Mouse (Mus musculus) midbrain, postnatal 0 days (tissue): Measurements from ENCODE around the gene Nmrk2. TPM values are rescaled to one million over a fixed set of nuclear protein-coding genes. Genes with fewer than 3 reads are reported as not detected.
A peak's percentile ranks its signal among the peaks of the same experiment; 100 is the strongest.

Experiments
- ATAC-seq: fragments of 200-750 bp; cut with Nextera tagmentation; 2 replicates; pipeline ENCODE4 v1.8.0; 2017; ENCODE audit warnings: moderate number of reproducible peaks, mild to moderate bottlenecking, moderate TSS enrichment, moderate library complexity; ENCODE audit not compliant: low FRiP score
- DNase-seq: peaks from one replicate; pipeline ENCODE4 v3.0.0-alpha.2; 2015; ENCODE audit warnings: low spot score
- H3K27ac ChIP-seq: fragments of 300-500 bp; sonication (generic); 2 replicates; pipeline ENCODE4 v1.5.1; 2014; ENCODE audit warnings: low read depth, mild to moderate bottlenecking, low read length, mixed read lengths
- H3K27me3 ChIP-seq: fragments of 300-500 bp; sonication (generic); 2 replicates; pipeline ENCODE4 v1.6.1; 2014; ENCODE audit warnings: low read length, control low read depth, mixed read lengths; ENCODE audit not compliant: insufficient read depth
- H3K36me3 ChIP-seq: fragments of 300-500 bp; sonication (generic); 2 replicates; pipeline ENCODE4 v1.6.1; 2014; ENCODE audit warnings: low read length, control low read depth, mixed read lengths; ENCODE audit not compliant: insufficient read depth
- H3K4me1 ChIP-seq: fragments of 300-500 bp; sonication (generic); 2 replicates; pipeline ENCODE4 v1.6.1; 2014; ENCODE audit warnings: mild to moderate bottlenecking, control low read depth, antibody characterized with exemption, low read length, mixed read lengths; ENCODE audit not compliant: insufficient read depth
- H3K4me2 ChIP-seq: fragments of 300-500 bp; sonication (generic); 2 replicates; pipeline ENCODE4 v1.6.1; 2014; ENCODE audit warnings: low read depth, mild to moderate bottlenecking, low read length, mixed read lengths; ENCODE audit not compliant: poor library complexity, severe bottlenecking
- H3K4me3 ChIP-seq: fragments of 300-500 bp; sonication (generic); 2 replicates; pipeline ENCODE4 v1.5.1; 2014; ENCODE audit warnings: low read depth, mild to moderate bottlenecking, low read length, moderate library complexity
- H3K9ac ChIP-seq: fragments of 300-500 bp; sonication (generic); replicated peaks from 2 replicates; pipeline ENCODE4 v1.6.1; 2014; ENCODE audit warnings: mild to moderate bottlenecking, low read length, moderate library complexity, mixed read lengths; ENCODE audit not compliant: poor library complexity, severe bottlenecking
- H3K9me3 ChIP-seq: fragments of 300-500 bp; sonication (generic); 2 replicates; pipeline ENCODE4 v1.6.1; 2016; ENCODE audit warnings: low read length, control low read depth
- CTCF ChIP-seq: IDR thresholded peaks from 2 replicates; pipeline ENCODE4 v1.5.1; 2016; ENCODE audit warnings: antibody characterized with exemption, mild to moderate bottlenecking
- WGBS: fragments of 180-500 bp; shearing (Covaris S2); extraction: QIAGEN DNeasy Blood & Tissue Kit; methylation state at CpG from one replicate; pipeline ENCODE4 v1.1.7; 2014; 5-methylcytosine and 5-hydroxymethylcytosine counted together
- polyA plus RNA-seq: library from polyadenylated mRNA; unstranded; fragments of >200 nt; fragmentation: Nextera tagmentation; extraction: Ambion mirVana; gene quantifications from 2 replicates; pipeline ENCODE4 v1.2.1, GENCODE M21; 2015
- total RNA-seq: library from RNA; depleted of rRNA; stranded (reverse); fragments of >200 nt; gene quantifications from 2 replicates; pipeline ENCODE4 v1.2.3, GENCODE M21; 2014

Gene Nmrk2
- total and polyA plus RNA-seq, 2 experiments from 2014 or later = 0.14 TPM; not detected in 1

DNA sequence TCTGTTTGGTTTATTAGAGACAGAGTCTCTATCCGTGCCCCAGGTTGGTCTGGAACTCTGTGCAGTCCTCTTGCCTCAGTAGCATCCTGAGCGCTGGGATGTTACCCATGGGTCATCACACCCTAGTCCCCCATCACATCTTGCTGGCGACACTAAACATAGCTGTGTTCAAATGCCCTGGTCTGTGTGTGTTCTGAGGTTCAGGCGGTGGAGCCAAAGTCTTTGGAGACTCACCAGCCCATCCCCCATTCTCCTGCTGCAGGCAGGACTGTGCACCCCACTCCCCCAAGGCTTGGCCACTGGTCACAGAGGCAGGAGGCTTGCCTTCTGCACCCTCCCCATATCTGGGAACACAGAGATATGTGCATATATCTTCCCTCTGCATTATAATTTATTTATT lies 2.3 kb upstream of the Nmrk2 start:
- Histone ChIP-seq H3K36me3 (peaks cover 31% of the 10 kb centered on the region), H3K27ac (peak overlapping the region; percentile 51; the same call in 1 of the 2 replicates), H3K4me2 (no peak overlapping the region), H3K27me3 (no peaks in the 10 kb centered on the region), H3K9ac (no peak overlapping the region), H3K4me3 (no peak overlapping the region), H3K9me3 (no peaks in the 10 kb centered on the region), H3K4me1 (no peaks in the 10 kb centered on the region)
- 72% methylated on average over 4 of the region's 4 CpGs for WGBS
- no peak for ATAC-seq
- no peak for TF ChIP-seq CTCF
- DNase-seq = no peak

DNA sequence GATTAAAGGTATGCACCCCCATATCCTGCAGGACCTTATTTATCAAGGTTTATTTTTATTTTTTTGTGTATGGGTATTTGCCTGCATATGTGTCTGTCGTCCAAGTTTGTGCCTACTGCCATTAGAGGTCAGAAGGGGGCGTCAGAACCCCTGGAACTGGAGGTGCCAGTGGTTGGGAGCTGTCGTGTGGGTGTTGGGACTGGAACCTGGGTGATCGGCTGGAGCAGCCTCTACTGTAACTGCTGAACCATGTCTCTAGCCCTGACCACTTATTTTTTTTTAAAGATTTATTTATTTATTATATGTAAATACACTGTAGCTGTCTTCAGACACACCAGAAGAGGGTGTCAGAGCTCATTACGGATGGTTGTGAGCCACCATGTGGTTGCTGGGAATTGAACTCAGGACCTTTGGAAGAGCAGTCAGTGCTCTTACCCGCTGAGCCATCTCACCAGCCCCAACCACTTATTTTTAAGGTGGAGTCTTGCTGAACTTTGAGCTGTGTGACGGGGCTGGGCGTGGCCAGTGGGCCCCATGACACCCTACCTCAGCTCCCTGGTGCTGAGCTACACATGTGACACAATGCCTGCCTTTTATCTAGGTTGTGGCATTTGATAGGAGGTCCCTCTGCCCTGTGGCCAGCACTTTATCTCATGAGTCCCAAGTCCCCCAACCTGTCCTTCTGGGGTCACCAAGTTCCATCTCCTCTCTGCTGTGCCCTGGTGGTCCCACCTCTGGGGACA lies 1.3 kb upstream of the Nmrk2 start:
- Histone ChIP-seq H3K27ac (0 out of 2 replicates have a peak overlapping the region, but pooled peaks have one; percentile 51), H3K9me3 (no peaks in the 10 kb centered on the region), H3K4me1 (no peaks in the 10 kb centered on the region), H3K27me3 (no peaks in the 10 kb centered on the region), H3K36me3 (peaks cover 27% of the 10 kb centered on the region), H3K4me2 (no peak overlapping the region), H3K9ac (no peak overlapping the region), H3K4me3 (no peak overlapping the region)
- DNase-seq (no peak), ATAC-seq (peak; percentile 5; the same call in 1 of the 2 replicates)
- 72% methylated on average over 8 of the region's 8 CpGs for WGBS
- peak; percentile 15; the same call in 1 of the 2 replicates for TF ChIP-seq CTCF

- peaks cover 8% of the 10 kb centered on the region; the same call in 1 of the 2 replicates for H3K27me3 ChIP-seq
- H3K4me1 ChIP-seq = no peaks in the 10 kb centered on the region
- no peak overlapping the region for H3K4me3 ChIP-seq
- 81% methylated on average over 20 of the region's 20 CpGs for WGBS
- ATAC-seq (no peak), DNase-seq (no peak)
- H3K27ac ChIP-seq = no peak overlapping the region
- H3K9me3 ChIP-seq = no peaks in the 10 kb centered on the region
- H3K36me3 ChIP-seq = 0 out of 2 replicates have a peak, but pooled peaks cover 11% of the 10 kb centered on the region
- H3K9ac ChIP-seq = no peak overlapping the region
- H3K4me2 ChIP-seq = no peak overlapping the region
- TF ChIP-seq CTCF = no peak
Measured at GRCm38 (mm10) chr10:81200605-81201287, 1.1 kb downstream of the Nmrk2 start.

GRCm38 (mm10) chr10:81200141-81200540 lies 1.7 kb downstream of the Nmrk2 start:
- no peak overlapping the region for H3K9ac ChIP-seq
- no peaks in the 10 kb centered on the region for H3K9me3 ChIP-seq
- no peak for ATAC-seq
- H3K4me1 ChIP-seq = no peaks in the 10 kb centered on the region
- 87% methylated on average over 13 of the region's 13 CpGs for WGBS
- H3K4me3 ChIP-seq = no peak overlapping the region
- 0 out of 2 replicates have a peak, but pooled peaks cover 10% of the 10 kb centered on the region for H3K36me3 ChIP-seq
- no peak overlapping the region for H3K4me2 ChIP-seq
- no peak for TF ChIP-seq CTCF
- no peak overlapping the region for H3K27ac ChIP-seq
- DNase-seq = no peak
- H3K27me3 ChIP-seq = peaks cover 14% of the 10 kb centered on the region

DNA sequence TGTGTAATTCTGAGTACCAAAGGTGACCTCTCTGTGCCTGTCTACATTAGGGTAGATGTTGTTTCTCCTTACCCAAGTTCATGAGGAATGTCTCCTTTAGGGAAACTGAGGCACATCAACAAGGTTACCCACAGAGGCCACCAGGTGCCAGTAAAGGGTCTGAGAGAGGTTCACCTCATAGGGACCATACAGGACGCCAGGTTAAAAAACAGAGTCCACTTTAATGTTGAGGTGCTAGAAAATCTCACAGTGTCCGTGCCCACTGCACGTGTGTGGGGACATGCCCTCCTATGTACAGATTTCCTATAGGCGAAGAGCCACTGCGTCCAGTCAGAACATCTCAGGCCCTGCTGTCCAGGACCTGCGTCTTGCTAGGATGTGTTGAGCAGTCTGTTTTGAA lies 2.9 kb downstream of the Nmrk2 start:
- Histone ChIP-seq H3K36me3 (no peaks in the 10 kb centered on the region), H3K27me3 (peaks cover 17% of the 10 kb centered on the region), H3K9me3 (no peaks in the 10 kb centered on the region), H3K27ac (no peak overlapping the region), H3K9ac (no peak overlapping the region), H3K4me1 (no peaks in the 10 kb centered on the region), H3K4me2 (no peak overlapping the region), H3K4me3 (no peak overlapping the region)
- ATAC-seq = no peak
- 80% methylated on average over 6 of the region's 6 CpGs for WGBS
- DNase-seq = no peak
- TF ChIP-seq CTCF = no peak

- under 1% methylated on average over 9 of the region's 9 CpGs for WGBS
- peak; percentile 89 for TF ChIP-seq CTCF
- H3K9ac ChIP-seq = no peak overlapping the region
- no peak overlapping the region for H3K4me2 ChIP-seq
- no peaks in the 10 kb centered on the region for H3K9me3 ChIP-seq
- peaks cover 17% of the 10 kb centered on the region for H3K27me3 ChIP-seq
- no peak overlapping the region for H3K27ac ChIP-seq
- H3K36me3 ChIP-seq = no peaks in the 10 kb centered on the region
- ATAC-seq (no peak), DNase-seq (peak; percentile 75)
- no peak overlapping the region for H3K4me3 ChIP-seq
- H3K4me1 ChIP-seq = no peaks in the 10 kb centered on the region
Measured at GRCm38 (mm10) chr10:81198230-81198629, 3.6 kb downstream of the Nmrk2 start.
